In the genomic region with DNA sequence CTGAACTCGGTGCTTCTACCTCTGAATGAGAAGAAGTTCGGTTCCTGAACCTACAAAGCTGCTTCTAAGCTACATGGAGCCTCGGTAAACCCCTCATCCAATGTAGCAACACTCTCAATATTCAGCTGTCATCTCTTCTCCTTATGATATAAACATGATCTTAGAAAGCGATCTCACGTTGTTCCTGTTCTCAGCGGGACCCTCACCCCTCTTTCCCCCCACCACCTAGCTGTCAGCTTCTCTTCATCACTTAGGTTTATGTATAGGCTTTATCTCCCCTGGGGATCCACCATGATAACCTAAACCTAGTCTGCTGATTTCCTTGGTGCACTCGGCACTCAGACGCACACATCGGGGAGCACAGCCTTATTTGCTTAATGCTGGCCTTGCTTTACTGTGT, we compare ENCODE assay signal across 8 mouse cellular contexts. TPM values are rescaled to one million over a fixed set of nuclear protein-coding genes. Genes with fewer than 3 reads are reported as not detected.
DNase-seq lines count a peak whose midpoint lies in the region; ATAC-seq and TF ChIP-seq lines count a peak whose summit lies in the region.

TSS of gene Gtf3c5 (minus strand) at position 101 of the 400 bp plus-strand sequence.

- H3K27me3 ChIP-seq in heart, embryonic 10.5 days (ENCODE audit: insufficient read depth, poor library complexity, severe bottlenecking), result 0 out of 2 replicates have a peak, but pooled peaks cover 6% of the 10 kb centered on the region
- H3K27me3 ChIP-seq in forebrain, embryonic 10.5 days (ENCODE audit: poor library complexity, severe bottlenecking), result no peaks in the 10 kb centered on the region
- no peaks in the 10 kb centered on the region for H3K27me3 ChIP-seq in intestine, postnatal 0 days (replicated peaks; ENCODE audit: control insufficient read depth, insufficient read depth, low read length)
- no peaks in the 10 kb centered on the region for H3K27me3 ChIP-seq in midbrain, embryonic 11.5 days (ENCODE audit: control insufficient read depth, insufficient read depth, low read length)

- intact Hi-C loops in heart, postnatal 36 days (cut with DNase I), result loop anchor here (10.0 kb wide), 1 partner anchor 1669 kb away; the partner anchor contains the start of genes Med22, Rpl7a, Surf1 and Surf2

- H3K36me3 ChIP-seq in heart, embryonic 10.5 days, result peaks cover 24% of the 10 kb centered on the region
- H3K36me3 ChIP-seq in ES-E14 (ENCODE audit: control insufficient read depth, insufficient read depth, low read length, poor library complexity, severe bottlenecking), result peaks cover 5% of the 10 kb centered on the region; the same call in 1 of the 2 replicates
- H3K36me3 ChIP-seq in forebrain, embryonic 10.5 days (replicated peaks), result peaks cover 27% of the 10 kb centered on the region
- H3K36me3 ChIP-seq in intestine, postnatal 0 days (ENCODE audit: control insufficient read depth, insufficient read depth), result peaks cover 14% of the 10 kb centered on the region; the same call in 1 of the 2 replicates
- peaks cover 4% of the 10 kb centered on the region; the same call in 1 of the 2 replicates for H3K36me3 ChIP-seq in midbrain, embryonic 11.5 days (ENCODE audit: control insufficient read depth, insufficient read depth, low read length)

- H3K27ac ChIP-seq in heart, embryonic 10.5 days, result peak within 1 kb of the TSS; percentile 95
- H3K27ac ChIP-seq in ES-E14 (ENCODE audit: insufficient read depth, low read depth, low read length, poor library complexity, severe bottlenecking), result peak within 1 kb of the TSS; percentile 86
- H3K27ac ChIP-seq in forebrain, embryonic 10.5 days, result peak within 1 kb of the TSS; percentile 96
- peak within 1 kb of the TSS; percentile 73 for H3K27ac ChIP-seq in intestine, postnatal 0 days (ENCODE audit: low read depth, low read length)
- H3K27ac ChIP-seq in midbrain, embryonic 11.5 days (ENCODE audit: low read depth, low read length), result peak within 1 kb of the TSS; percentile 81

- no peak for DNase-seq in heart, embryonic 10.5 days (ENCODE audit: low spot score)
- DNase-seq in heart, postnatal 36 days, result no peak
- no peak for DNase-seq in ES-E14 (ENCODE audit: low read depth, low spot score)
- no peak for DNase-seq in forebrain, embryonic 10.5 days (ENCODE audit: extremely low spot score, low spot score)
- no peak for DNase-seq in midbrain, embryonic 11.5 days (ENCODE audit: low spot score, missing footprints)
- no peak for DNase-seq in right cerebral cortex, postnatal 25 days
- DNase-seq in urinary bladder, postnatal 4 days (ENCODE audit: low spot score in 2 of 2), result no peak

- peak within 1 kb of the TSS; percentile 77 for H3K4me2 ChIP-seq in intestine, postnatal 0 days (replicated peaks; ENCODE audit: low read depth)
- H3K4me2 ChIP-seq in midbrain, embryonic 11.5 days, result peak within 1 kb of the TSS; percentile 64

- H3K9ac ChIP-seq in ES-E14 (ENCODE audit: insufficient read depth, low read depth, low read length, poor library complexity, severe bottlenecking), result peak within 1 kb of the TSS; percentile 97
- peak within 1 kb of the TSS; percentile 58 for H3K9ac ChIP-seq in intestine, postnatal 0 days (ENCODE audit: low read depth, low read length)
- H3K9ac ChIP-seq in midbrain, embryonic 11.5 days (ENCODE audit: low read length), result peak within 1 kb of the TSS; percentile 84

- 71% methylated on average over 9 of the region's 9 CpGs for WGBS in heart, embryonic 10.5 days
- WGBS in forebrain, embryonic 10.5 days, result 80% methylated on average over 9 of the region's 9 CpGs
- 77% methylated on average over 9 of the region's 9 CpGs for whole genome bisulfite sequencing in intestine, postnatal 0 days
- WGBS in midbrain, embryonic 11.5 days, result 72% methylated on average over 9 of the region's 9 CpGs

- no peaks in the 10 kb centered on the region for H3K9me3 ChIP-seq in heart, embryonic 10.5 days
- H3K9me3 ChIP-seq in ES-E14 (ENCODE audit: control insufficient read depth, insufficient read depth, low read depth, low read length), result no peaks in the 10 kb centered on the region
- H3K9me3 ChIP-seq in forebrain, embryonic 10.5 days, result no peaks in the 10 kb centered on the region
- H3K9me3 ChIP-seq in intestine, postnatal 0 days (ENCODE audit: control insufficient read depth), result no peaks in the 10 kb centered on the region
- no peaks in the 10 kb centered on the region for H3K9me3 ChIP-seq in midbrain, embryonic 11.5 days (ENCODE audit: control insufficient read depth, low read length)

- in situ Hi-C loops in ES-E14 (cut with MboI; ENCODE audit: low sequenced_read_pairs in 2 of 2, unreplicated experiment in 2 of 2), result no loop called here

- no peak for TF ChIP-seq CTCF in intestine, postnatal 0 days (IDR thresholded peaks at IDR 0.05; ENCODE audit: low read depth)

- peaks cover 15% of the 10 kb centered on the region; the same call in 1 of the 2 replicates for H3K4me1 ChIP-seq in heart, embryonic 10.5 days
- no peaks in the 10 kb centered on the region for H3K4me1 ChIP-seq in ES-E14 (ENCODE audit: control insufficient read depth in 2 of 2, insufficient read depth in 2 of 2, low read length in 2 of 2, poor library complexity in 1 of 2)
- H3K4me1 ChIP-seq in forebrain, embryonic 10.5 days, result peaks cover 24% of the 10 kb centered on the region
- H3K4me1 ChIP-seq in intestine, postnatal 0 days (replicated peaks; ENCODE audit: control insufficient read depth, insufficient read depth, low read length), result 0 out of 2 replicates have a peak, but pooled peaks cover 3% of the 10 kb centered on the region
- H3K4me1 ChIP-seq in midbrain, embryonic 11.5 days (ENCODE audit: control insufficient read depth, insufficient read depth, low read length), result peaks cover 9% of the 10 kb centered on the region

- no peak for ATAC-seq in intestine, postnatal 0 days
- no peak for ATAC-seq in midbrain, embryonic 11.5 days (ENCODE audit: low FRiP score)

- H3K4me3 ChIP-seq in heart, embryonic 10.5 days, result peak within 1 kb of the TSS; percentile 88
- H3K4me3 ChIP-seq in ES-E14 (ENCODE audit: insufficient read depth in 1 of 2, low read depth in 1 of 2, low read length in 2 of 2, poor library complexity in 1 of 2, severe bottlenecking in 1 of 2), result peak within 1 kb of the TSS; percentile 89 to 97
- H3K4me3 ChIP-seq in forebrain, embryonic 10.5 days, result peak within 1 kb of the TSS; percentile 70
- peak within 1 kb of the TSS; percentile 79 for H3K4me3 ChIP-seq in intestine, postnatal 0 days (ENCODE audit: low read depth, low read length)
- H3K4me3 ChIP-seq in midbrain, embryonic 11.5 days (ENCODE audit: low read depth, low read length), result peak within 1 kb of the TSS; percentile 75

TF ChIP-seq in ES-E14, 5 proteins besides CTCF, POLR2A, EP300 and RAD21:
- TF ChIP-seq ZC3H11A (IDR thresholded peaks at IDR 0.05; ENCODE audit: borderline replicate concordance, low read depth, low read length), result no peak
- TF ChIP-seq HCFC1 (IDR thresholded peaks at IDR 0.05; ENCODE audit: borderline replicate concordance, insufficient read depth, low read length), result no peak
- no peak for TF ChIP-seq CHD2 (IDR thresholded peaks at IDR 0.05; ENCODE audit: low read depth, low read length)
- TF ChIP-seq MAFK (IDR thresholded peaks at IDR 0.05; ENCODE audit: insufficient read depth, low read depth, low read length), result no peak
- TF ChIP-seq ZNF384 (IDR thresholded peaks at IDR 0.05; ENCODE audit: low read depth, low read length), result no peak

RNA-seq across cellular contexts. Expression of gene Gtf3c5, which starts in this region (rescaled TPM):
- polyA plus RNA-seq in heart, embryonic 10.5 days (2016; fragmentation: Nextera tagmentation; extraction: Ambion mirVana), result 37.0 and 45.2 TPM in 2 replicates
- 10 to 100 TPM in 1 of 2 experiments, 1 to 10 TPM in 1; 9.6 to 11.5 TPM for total RNA-seq in heart, postnatal 36 days (2021)
- 20.0 and 22.6 TPM in 2 replicates for total RNA-seq in ES-E14 (2012; rRNA removed)
- 60.1 and 62.6 TPM in 2 replicates for polyA plus RNA-seq in forebrain, embryonic 10.5 days (2016; fragmentation: Nextera tagmentation; extraction: Ambion mirVana)
- polyA plus RNA-seq in intestine, postnatal 0 days (2015; fragmentation: Nextera tagmentation; extraction: Ambion mirVana), result 8.4 and 8.9 TPM in 2 replicates
- polyA plus RNA-seq in midbrain, embryonic 11.5 days (2014; fragmentation: Nextera tagmentation; extraction: Ambion mirVana), result 38.8 and 40.5 TPM in 2 replicates
